In genomic region chr4:8289901-8290300, GRCm38 (mm10) we compare ENCODE assay signal across 24 mouse cellular contexts. TPM values are rescaled to one million over a fixed set of nuclear protein-coding genes. Genes with fewer than 3 reads are reported as not detected.
DNase-seq lines count a peak whose midpoint lies in the region; ATAC-seq and TF ChIP-seq lines count a peak whose summit lies in the region.
"Had no signal": no experiment of that assay in that cellular context is flagged by ENCODE, and none has a peak within 500 bp of the region (broad histone marks: within the 10 kb centered on the region; RNA-seq: fewer than 3 reads in every experiment).

No protein-coding gene starts in this region.

- H3K4me3 ChIP-seq in MEL (ENCODE audit: control insufficient read depth in 1 of 2, insufficient read depth in 1 of 2, low read depth in 2 of 2, low read length in 2 of 2) = no peak overlapping the region
- H3K4me3 ChIP-seq: forebrain, embryonic 10.5 days; forebrain, embryonic 13.5 days; heart, embryonic 12.5 days; heart, embryonic 15.5 days had no signal

- no peaks in the 10 kb centered on the region for H3K9me3 ChIP-seq in MEL (replicated peaks; ENCODE audit: insufficient read depth, low read length)
- H3K9me3 ChIP-seq: forebrain, embryonic 10.5 days; forebrain, embryonic 13.5 days; heart, embryonic 12.5 days; heart, embryonic 15.5 days had no signal

- TF ChIP-seq RAD21 in MEL (IDR thresholded peaks at IDR 0.05; ENCODE audit: low read depth, low read length) = no peak

- H3K27me3 ChIP-seq in MEL (ENCODE audit: control insufficient read depth in 1 of 2, insufficient read depth in 2 of 2, low read length in 2 of 2) = no peaks in the 10 kb centered on the region
- H3K27me3 ChIP-seq: forebrain, embryonic 13.5 days; heart, embryonic 12.5 days; heart, embryonic 15.5 days; Patski had no signal

- H3K9ac ChIP-seq in MEL (ENCODE audit: control insufficient read depth, low read depth, low read length, poor library complexity, severe bottlenecking) = no peak overlapping the region
- H3K9ac ChIP-seq: forebrain, embryonic 13.5 days; heart, embryonic 12.5 days; heart, embryonic 15.5 days; hindbrain, embryonic 14.5 days had no signal

- ATAC-seq in granulocyte monocyte progenitor cell, adult 5-6 weeks (replicated peaks; ENCODE audit: poor library complexity, severe bottlenecking) = peak; percentile 55
- ATAC-seq: forebrain, embryonic 13.5 days; forebrain, embryonic 16.5 days; intestine, postnatal 0 days; Patski had no signal

- no peaks in the 10 kb centered on the region; a peak in 1 of 4 replicates for H3K4me1 ChIP-seq in MEL (ENCODE audit: control insufficient read depth in 1 of 2, insufficient read depth in 2 of 2, low read length in 2 of 2)
- H3K4me1 ChIP-seq: forebrain, embryonic 13.5 days; heart, embryonic 12.5 days; heart, embryonic 15.5 days had no signal

- no peaks in the 10 kb centered on the region for H3K79me2 ChIP-seq in MEL (ENCODE audit: control insufficient read depth, insufficient read depth, low read length, poor library complexity)

- peak; percentile 34 for DNase-seq in heart, adult 11 months
- DNase-seq in heart, postnatal 4 days = no peak
- peak; percentile 28 for DNase-seq in MEL (ENCODE audit: low read depth, low spot score)
- DNase-seq in kidney, adult 18-20 months = no peak
- DNase-seq in urinary bladder, postnatal 10 days (ENCODE audit: low spot score) = no peak
- DNase-seq: adrenal gland, postnatal 10 days; adrenal gland, postnatal 36 days; cerebellum, adult 2 months; cerebellum, postnatal 25 days; embryo, embryonic 11 days; gastrocnemius, postnatal 10 days; gastrocnemius, postnatal 36 days; heart, adult 18-20 months; heart, postnatal 10 days; heart, postnatal 36 days had no signal

- no peak for TF ChIP-seq CTCF in MEL (IDR thresholded peaks at IDR 0.05 in 2 of 3, conservative IDR thresholded peaks at IDR 0.05 in 1 of 3; ENCODE audit: control insufficient read depth in 1 of 3, insufficient read depth in 1 of 3, low read depth in 2 of 3, low read length in 3 of 3, poor library complexity in 1 of 3, severe bottlenecking in 1 of 3)

- peak in 1 of 2 experiments; percentile 23; a peak in 2 of 4 replicates for TF ChIP-seq EP300 in MEL (IDR thresholded peaks at IDR 0.05; ENCODE audit: low read depth in 1 of 2, low read length in 2 of 2)

- no peak overlapping the region for H3K27ac ChIP-seq in MEL (ENCODE audit: control insufficient read depth, low read depth, low read length)
- H3K27ac ChIP-seq: forebrain, embryonic 10.5 days; forebrain, embryonic 13.5 days; heart, embryonic 15.5 days; hindbrain, embryonic 14.5 days had no signal

- H3K36me3 ChIP-seq in MEL (ENCODE audit: control insufficient read depth in 1 of 2, insufficient read depth in 2 of 2, low read length in 2 of 2) = peaks cover 0 to 2% of the 10 kb centered on the region in 2 experiments; a peak in 1 of 4 replicates
- H3K36me3 ChIP-seq: forebrain, embryonic 10.5 days; heart, embryonic 12.5 days; heart, embryonic 15.5 days had no signal

- TF ChIP-seq POLR2A in MEL (IDR thresholded peaks at IDR 0.05; ENCODE audit: control insufficient read depth in 1 of 2, insufficient read depth in 1 of 2, low read depth in 1 of 2, low read length in 2 of 2, poor library complexity in 1 of 2) = no peak

TF ChIP-seq in MEL, 35 proteins besides CTCF, POLR2A, EP300 and RAD21:
- TF ChIP-seq ELF1 (IDR thresholded peaks at IDR 0.05; ENCODE audit: low read depth, low read length) = no peak
- peak; percentile 25; the same call in 1 of the 2 replicates for TF ChIP-seq GATA1 (IDR thresholded peaks at IDR 0.05; ENCODE audit: low read depth, low read length)
- TF ChIP-seq POLR2AphosphoS5 (IDR thresholded peaks at IDR 0.05; ENCODE audit: borderline replicate concordance, low read depth, low read length) = no peak

RNA-seq across cellular contexts. Expression of gene Car8, which starts 51.1 kb away (rescaled TPM):
- 10 to 100 TPM; 12.6 to 13.3 TPM for total RNA-seq in heart, postnatal 4 days (2021)
- 0.20 and 0.31 TPM in 2 replicates for total RNA-seq in MEL (2012; rRNA removed)
- polyA plus RNA-seq in MEL (2012; ENCODE audit: insufficient read depth in 1 of 2, insufficient read length in 2 of 2, low read depth in 1 of 2, low replicate concordance in 2 of 2, missing spikeins in 1 of 2) = under 1 TPM in 1 of 2 experiments, not detected in 1; 0.31 TPM
- not detected in 2 replicates for total RNA-seq in granulocyte monocyte progenitor cell, adult 5-6 weeks (2014; fragmentation: Nextera tagmentation)
- total RNA-seq in granulocyte monocyte progenitor cell, adult 5-6 weeks (2017) = not detected in 2 replicates
- polyA plus RNA-seq: Patski had no signal

Comparison
In these comparisons a context has a peak if more than half of its experiments do, and no peak if none do; other contexts are left out.
1. DNase-seq: peak in heart, adult 11 months (single experiment) and MEL (single experiment); none in heart, postnatal 4 days (single experiment), kidney, adult 18-20 months (single experiment) and urinary bladder, postnatal 10 days (single experiment).
2. RNA of gene Car8, which starts 51.1 kb away (total RNA-seq): 12.6 to 13.3 TPM in heart, postnatal 4 days; 0.20 to 0.31 TPM in MEL and not detected in granulocyte monocyte progenitor cell, adult 5-6 weeks; every median in the first group is over 10 times any median in the second.